Mouse (Mus musculus) adrenal gland, postnatal 4 days (tissue): Measurements from ENCODE around the gene Pif1. TPM values are rescaled to one million over a fixed set of nuclear protein-coding genes. Genes with fewer than 3 reads are reported as not detected.

ENCODE experiments used
- DNase-seq, 2 experiments: peaks; one replicate each; pipeline ENCODE4 v3.0.0; 2021 to 2022; ENCODE audit warnings: low spot score in 2 of 2, mixed read lengths in 2 of 2
- total RNA-seq, 2 experiments: library from RNA; stranded (reverse); gene quantifications; 2 replicates each; pipeline ENCODE4 v1.2.3; 2021

The Pif1 gene
- total RNA-seq, 2 experiments from 2014 or later: 4.8 to 4.9 TPM

- no peak for DNase-seq
Observed at GRCm38 (mm10) chr9:65592721-65593120, 5.8 kb downstream of the Pif1 start.

DNA sequence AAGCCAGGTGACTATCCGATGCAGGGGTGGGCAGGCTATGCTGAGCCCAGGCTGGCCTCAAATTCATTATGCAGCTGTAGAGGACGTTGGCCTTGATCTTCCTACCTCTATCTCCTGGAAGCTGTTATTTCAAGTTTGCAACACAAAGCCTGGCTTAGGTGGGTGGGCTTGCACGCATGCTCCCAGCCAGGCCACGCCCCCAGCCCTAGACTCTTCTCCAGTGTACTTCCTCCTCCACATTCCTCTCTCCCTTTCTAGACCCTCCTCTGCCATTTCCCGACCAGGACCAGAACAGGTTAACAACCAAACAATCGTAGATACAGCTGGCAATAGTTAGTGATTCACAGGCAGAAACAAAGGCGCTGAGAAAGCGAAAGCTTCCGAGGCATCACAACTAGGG is 6.6 kb downstream of the Pif1 start:
- DNase-seq: no peak

GRCm38 (mm10) chr9:65598765-65599249 is 11.8 kb downstream of the Pif1 start:
- DNase-seq: no peak

DNA sequence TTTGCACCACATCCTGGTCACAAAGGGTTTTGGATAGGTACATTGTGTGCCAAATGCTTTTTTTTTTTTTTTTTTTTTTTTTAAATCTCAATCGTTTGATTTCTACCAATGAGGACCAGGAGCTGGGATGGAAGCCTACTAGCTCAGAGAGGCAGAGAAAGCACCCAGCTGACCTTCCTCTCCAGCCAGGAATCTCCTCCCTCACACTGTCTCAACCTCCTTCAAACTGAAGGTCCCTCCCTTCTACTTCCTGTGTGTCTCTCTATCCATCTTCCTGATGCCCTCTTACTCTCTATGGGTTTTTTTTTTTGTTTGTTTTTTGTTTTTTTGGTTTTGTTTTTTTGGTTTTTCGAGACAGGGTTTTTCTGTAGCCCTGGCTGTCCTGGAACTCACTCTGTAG is 14.0 kb downstream of the Pif1 start:
- no peak for DNase-seq

DNA sequence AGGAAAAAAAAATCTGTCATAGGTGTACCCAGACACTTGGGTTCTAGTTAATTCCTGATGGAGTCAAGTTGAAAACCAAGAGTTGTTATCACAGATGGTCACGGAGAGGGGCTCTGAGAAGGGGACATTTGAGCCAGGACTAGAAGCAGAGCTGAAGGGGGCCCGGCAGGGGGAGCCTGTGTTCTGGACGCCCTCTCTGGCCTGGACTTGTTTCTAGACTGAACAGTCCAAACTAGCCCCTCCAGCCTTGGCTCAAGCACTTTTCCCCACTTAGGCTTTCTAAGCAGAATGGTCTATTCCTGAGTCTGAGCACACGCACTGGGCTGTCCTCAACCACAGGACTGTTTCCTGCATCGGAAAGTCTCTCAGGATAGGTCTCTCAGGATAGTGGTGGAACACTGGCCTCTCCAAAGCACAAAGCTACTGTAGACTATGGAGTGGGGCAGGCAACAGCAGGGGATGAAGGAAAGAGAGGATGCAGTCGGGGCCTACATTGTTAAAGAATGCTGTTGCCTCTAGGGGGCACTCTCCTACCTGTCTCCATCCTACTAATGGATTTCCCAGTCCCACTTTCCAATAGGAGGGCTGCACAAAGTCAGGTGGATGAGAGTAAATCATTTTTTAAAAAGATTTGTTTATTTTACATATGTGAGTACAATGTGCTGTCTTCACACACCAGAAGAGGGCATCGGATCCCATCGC is 16.6 kb downstream of the Pif1 start:
- DNase-seq: no peak

DNA sequence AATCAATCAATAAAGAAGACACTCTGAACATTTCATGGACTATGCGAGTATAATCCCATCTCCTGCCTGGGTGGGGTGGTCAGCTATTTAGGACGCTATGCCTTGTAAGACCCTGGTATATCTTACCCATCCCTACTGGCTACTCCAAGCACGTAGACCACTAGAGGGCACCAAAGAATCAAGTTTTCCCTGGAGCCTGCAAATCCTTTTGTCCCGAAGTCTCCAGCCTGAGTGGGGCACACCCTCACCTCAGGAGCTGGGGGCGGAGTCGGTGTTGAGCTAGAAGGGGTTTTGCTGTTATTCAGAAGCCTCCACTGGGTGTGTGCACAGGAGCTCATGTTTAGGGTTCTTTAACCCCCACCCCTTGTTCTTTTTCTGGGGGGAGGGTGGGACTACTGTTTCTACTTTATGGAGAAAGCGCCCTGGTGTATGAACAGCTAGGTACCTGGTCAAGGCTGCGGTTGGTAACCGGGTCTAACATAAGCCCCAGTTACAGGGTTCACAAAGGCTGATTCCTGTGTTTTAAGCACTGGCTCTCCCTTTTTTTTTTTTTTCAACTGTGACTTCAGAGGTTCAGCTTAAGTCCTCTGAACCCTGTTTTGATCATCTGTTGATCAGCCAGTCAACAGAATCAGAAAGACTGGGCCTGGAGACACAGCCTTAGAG is 18.6 kb downstream of the Pif1 start:
- peak in 1 of 2 experiments; percentile 32 for DNase-seq

- no peak for DNase-seq
Observed at GRCm38 (mm10) chr9:65606321-65607109, 19.6 kb downstream of the Pif1 start.

DNA sequence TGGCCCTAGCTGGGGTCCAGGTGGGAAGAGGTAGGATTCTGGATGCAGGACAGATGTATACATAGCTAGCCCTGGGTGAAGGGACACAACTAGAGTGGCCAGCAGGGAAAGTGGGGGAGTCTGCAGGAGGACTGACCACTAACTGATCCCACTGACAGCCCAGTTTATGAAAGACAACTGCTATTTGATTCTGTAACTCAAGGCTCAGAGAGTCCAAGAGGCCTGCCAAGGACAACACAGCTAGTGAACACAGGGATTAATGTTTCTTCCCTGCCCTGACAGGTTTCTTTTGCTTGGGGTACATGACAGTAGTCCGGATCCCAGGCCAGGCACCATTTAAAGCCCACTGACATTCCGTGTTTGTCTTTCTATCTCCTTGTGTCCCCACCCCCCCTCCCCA is 20.2 kb downstream of the Pif1 start:
- DNase-seq: no peak

GRCm38 (mm10) chr9:65611969-65612486 is 25.1 kb downstream of the Pif1 start:
- no peak for DNase-seq

- DNase-seq: no peak
Observed at GRCm38 (mm10) chr9:65613098-65613497, 26.1 kb downstream of the Pif1 start.

GRCm38 (mm10) chr9:65619311-65619710 is 32.4 kb downstream of the Pif1 start:
- no peak for DNase-seq

DNA sequence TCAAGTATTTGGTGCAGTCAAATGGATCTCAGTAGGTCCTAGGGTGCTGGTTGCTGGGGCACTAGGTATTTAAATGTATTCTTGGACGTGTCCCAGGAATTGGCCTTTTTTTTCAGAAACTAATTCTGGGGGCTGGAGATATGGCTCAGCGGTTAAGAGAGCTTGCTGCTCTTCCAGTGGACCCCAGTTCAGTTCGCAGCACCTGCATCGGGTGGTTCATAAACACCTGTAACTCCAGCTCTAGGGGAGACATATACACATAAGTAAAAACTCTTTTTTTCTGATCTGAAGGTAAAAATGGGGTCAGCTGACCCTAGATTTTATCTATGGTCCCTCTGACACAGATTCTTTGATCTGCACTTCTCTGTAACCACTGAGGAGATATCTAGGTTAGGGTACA is 34.2 kb downstream of the Pif1 start:
- no peak for DNase-seq

DNA sequence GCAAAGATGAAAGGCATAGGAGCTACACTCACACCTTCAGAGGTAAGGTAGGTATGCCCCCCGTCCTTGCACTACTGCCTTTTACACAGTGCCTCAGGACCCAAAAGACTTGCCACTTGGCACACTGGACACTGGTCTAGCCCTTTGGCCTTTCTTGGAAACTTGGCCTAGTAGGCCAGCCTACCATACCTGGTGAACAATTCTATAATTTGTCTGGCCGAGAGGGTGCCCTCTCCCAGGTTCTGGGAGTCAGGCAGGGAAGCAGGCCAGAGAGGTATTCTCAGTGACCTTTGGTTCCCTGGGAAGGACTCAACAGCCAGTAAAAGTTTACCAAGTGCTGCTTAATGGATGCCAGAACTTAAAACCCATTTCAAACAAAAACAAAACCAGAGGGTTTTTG is 34.7 kb downstream of the Pif1 start:
- no peak for DNase-seq

DNA sequence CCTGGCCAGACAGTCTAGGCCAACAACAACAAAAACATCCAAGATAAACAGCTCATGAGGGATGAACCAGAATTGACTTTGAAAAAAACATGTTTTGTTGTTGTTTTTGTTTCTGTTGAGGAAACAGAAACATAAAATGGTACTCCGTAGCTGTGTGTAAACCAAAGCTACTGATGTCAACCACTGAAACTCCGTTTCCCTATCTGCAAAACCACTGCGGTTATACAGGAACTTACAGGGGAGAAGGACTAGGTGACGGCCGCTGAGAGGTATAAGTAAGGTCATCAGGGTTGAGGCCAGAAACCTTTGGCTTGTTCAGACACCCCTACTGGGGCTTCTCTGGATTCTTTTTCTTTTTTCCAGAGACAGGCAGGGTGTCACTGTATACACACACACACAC is 35.9 kb downstream of the Pif1 start:
- no peak for DNase-seq

- DNase-seq: no peak
Observed at GRCm38 (mm10) chr9:65624266-65624665, 37.3 kb downstream of the Pif1 start.

DNA sequence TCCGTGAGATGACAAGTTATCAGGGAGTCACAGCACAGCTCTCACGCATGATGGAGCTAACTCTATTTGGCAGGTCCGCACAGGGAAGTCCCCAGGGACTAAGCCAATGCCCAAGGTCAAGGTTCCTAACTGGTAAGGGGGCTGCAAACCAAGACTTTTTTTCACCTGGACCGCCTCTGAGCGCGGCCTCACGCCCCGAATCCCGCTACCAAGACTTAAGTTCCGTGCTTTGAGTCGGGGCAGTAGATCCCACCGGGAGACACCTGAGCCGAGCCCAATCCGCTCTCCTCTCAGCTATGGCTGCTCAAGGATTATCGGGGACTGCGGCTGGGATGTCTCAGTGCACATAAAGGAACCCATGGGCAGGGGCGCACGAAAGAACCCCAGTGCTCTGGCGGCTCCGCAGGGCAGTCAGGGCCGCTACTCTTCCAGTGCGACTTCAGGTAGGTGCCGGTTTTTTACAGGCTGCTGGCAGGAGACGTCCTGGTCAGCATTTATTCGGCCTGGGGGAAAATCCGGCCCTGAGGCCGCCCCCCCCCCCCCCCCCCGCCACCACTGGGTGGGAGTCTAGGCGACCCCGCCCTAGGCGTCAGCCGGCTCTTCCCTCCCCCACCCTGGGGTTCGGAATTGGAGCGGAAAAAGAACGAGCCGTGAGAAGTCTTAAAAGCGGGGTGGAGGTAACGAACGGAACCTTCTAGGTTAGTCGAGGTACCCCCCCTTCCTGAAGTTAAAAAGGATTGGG is 42.2 kb downstream of the Pif1 start, which contains the start of gene Rbpms2:
TSS of gene Rbpms2 (plus strand) at position 624 of the 742 bp plus-strand sequence.
- DNase-seq: no peak

DNA sequence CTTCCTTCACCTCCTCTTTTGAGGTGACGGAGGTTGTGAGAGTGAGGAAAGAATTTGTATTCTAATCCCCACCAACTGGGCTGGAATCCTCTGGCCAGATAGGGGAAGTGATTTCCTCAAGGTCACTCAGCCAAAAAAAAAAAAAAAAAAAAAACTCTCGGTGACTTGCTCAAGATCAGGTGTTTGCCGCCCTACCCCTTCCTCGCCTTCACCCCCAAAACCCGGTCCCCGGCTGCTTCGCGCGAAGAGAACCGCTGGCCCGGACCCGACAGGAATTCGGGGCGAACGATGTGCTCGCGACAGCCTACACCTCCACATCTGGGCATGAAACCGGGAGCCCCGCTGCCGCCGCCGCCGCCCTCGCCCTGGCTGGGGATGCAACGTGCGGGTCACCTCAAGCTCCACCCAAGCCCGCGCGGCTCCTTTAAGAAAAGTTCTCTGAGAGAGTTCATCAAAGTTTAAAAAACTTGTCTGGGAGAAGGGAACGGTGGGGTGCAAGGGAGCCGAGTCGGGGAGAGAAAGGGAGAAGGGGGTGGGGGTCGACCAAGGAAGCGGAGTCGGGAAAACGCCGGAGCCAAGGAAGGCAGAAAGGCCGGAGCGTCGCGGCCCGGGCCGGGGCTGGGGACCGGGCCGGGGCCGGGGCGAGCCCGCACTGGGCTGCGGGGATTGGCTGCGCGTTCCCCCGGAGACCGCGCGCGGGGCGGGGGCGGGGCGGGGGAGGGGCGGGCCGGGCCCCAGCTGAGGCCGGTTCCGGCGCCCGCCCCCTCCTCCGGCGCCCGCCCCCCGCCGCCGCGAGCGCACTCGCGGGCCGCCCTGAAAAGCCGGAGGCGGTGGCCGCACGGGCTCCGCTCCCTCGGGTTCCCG is 43.0 kb downstream of the Pif1 start:
- DNase-seq: peak; percentile 37 to 48

- DNase-seq: no peak
Observed at GRCm38 (mm10) chr9:65630631-65631353, 43.8 kb downstream of the Pif1 start.

- DNase-seq: no peak
Observed at GRCm38 (mm10) chr9:65631354-65632021, 44.5 kb downstream of the Pif1 start.
